Mouse (Mus musculus) hindlimb bud, embryonic 11.5 days (tissue): ENCODE data around the gene Pnpla8.
A peak's percentile ranks its signal among the peaks of the same experiment; 100 is the strongest.
"Not testable (repeated sequence)": the region's sequence is repeated elsewhere in the genome, so short reads cannot be mapped to it uniquely, and the experiment has no call there.

Experiments used
- DNase-seq: peaks from one replicate; pipeline ENCODE4 v3.0.0-alpha.2; 2012; ENCODE audit warnings: low read depth, low spot score; ENCODE audit errors: extremely low spot score

Gene Pnpla8

GRCm38 (mm10) chr12:44268728-44269302 lies 47.6 kb downstream of the Pnpla8 start:
- peak; percentile 89 for DNase-seq

- DNase-seq, result peak; percentile 50
Measured at GRCm38 (mm10) chr12:44269311-44269831, 48.2 kb downstream of the Pnpla8 start.

GRCm38 (mm10) chr12:44274125-44274835 lies 53.1 kb downstream of the Pnpla8 start:
- no peak for DNase-seq

GRCm38 (mm10) chr12:44280147-44280546 lies 59.0 kb downstream of the Pnpla8 start:
- DNase-seq, result not testable (repeated sequence)

- DNase-seq, result no peak
Measured at GRCm38 (mm10) chr12:44281534-44281933, 60.4 kb downstream of the Pnpla8 start.

GRCm38 (mm10) chr12:44283378-44283777 lies 62.2 kb downstream of the Pnpla8 start:
- DNase-seq, result no peak

- no peak for DNase-seq
Measured at GRCm38 (mm10) chr12:44286992-44287391, 65.8 kb downstream of the Pnpla8 start.

- peak; percentile 60 for DNase-seq
Measured at GRCm38 (mm10) chr12:44292281-44292680, 71.1 kb downstream of the Pnpla8 start.

GRCm38 (mm10) chr12:44300793-44301192 lies 79.6 kb downstream of the Pnpla8 start:
- no peak for DNase-seq

- DNase-seq, result no peak
Measured at GRCm38 (mm10) chr12:44304012-44304411, 82.8 kb downstream of the Pnpla8 start.

GRCm38 (mm10) chr12:44304869-44305268 lies 83.7 kb downstream of the Pnpla8 start:
- DNase-seq, result no peak

GRCm38 (mm10) chr12:44308221-44308620 lies 87.1 kb downstream of the Pnpla8 start:
- no peak for DNase-seq

- DNase-seq, result no peak
Measured at GRCm38 (mm10) chr12:44315212-44315611, 94.0 kb downstream of the Pnpla8 start.

- DNase-seq, result no peak
Measured at GRCm38 (mm10) chr12:44325091-44325490, 103.9 kb downstream of the Pnpla8 start.

GRCm38 (mm10) chr12:44327452-44327851 lies 106.3 kb downstream of the Pnpla8 start:
- DNase-seq, result no peak

- no peak for DNase-seq
Measured at GRCm38 (mm10) chr12:44328381-44329315, 107.5 kb downstream of the Pnpla8 start, which contains the start of gene Nrcam. Nrcam (plus strand) TSS chr12:44328885.

GRCm38 (mm10) chr12:44329316-44330215 lies 108.4 kb downstream of the Pnpla8 start:
- no peak for DNase-seq

- no peak for DNase-seq
Measured at GRCm38 (mm10) chr12:44330216-44330719, 109.1 kb downstream of the Pnpla8 start.

- DNase-seq, result no peak
Measured at GRCm38 (mm10) chr12:44337136-44337640, 116.0 kb downstream of the Pnpla8 start.

GRCm38 (mm10) chr12:44338195-44338622 lies 117.0 kb downstream of the Pnpla8 start:
- DNase-seq, result no peak
